Mouse (Mus musculus) left cerebral cortex, adult 8-10 months (tissue): ENCODE data around the gene Nt5dc2. TPM values are rescaled to one million over a fixed set of nuclear protein-coding genes. Genes with fewer than 3 reads are reported as not detected.

Source experiments
- DNase-seq, 2 experiments: peaks; one replicate each; pipeline ENCODE4 v3.0.0; 2022; ENCODE audit warnings: low spot score in 2 of 2
- total RNA-seq, 4 experiments: library from RNA; stranded (reverse); gene quantifications; 2 replicates each; pipeline ENCODE4 v1.2.4; 2022

The Nt5dc2 gene
- total RNA-seq, result 1 to 10 TPM; 3.0 to 4.1 (median 3.8) TPM

GRCm38 (mm10) chr14:31130236-31131220 lies at the start of gene Nt5dc2:
Gene Nt5dc2, plus strand, starts transcription at chr14:31131053.
- peak in 1 of 2 experiments; percentile 60 for DNase-seq

GRCm38 (mm10) chr14:31081147-31081546 lies 49.7 kb upstream of the Nt5dc2 start:
- no peak for DNase-seq

GRCm38 (mm10) chr14:31087433-31087832 lies 43.4 kb upstream of the Nt5dc2 start:
- no peak for DNase-seq

GRCm38 (mm10) chr14:31088515-31088914 lies 42.3 kb upstream of the Nt5dc2 start:
- no peak for DNase-seq

- no peak for DNase-seq
These were observed 40.9 kb upstream of the Nt5dc2 start for GRCm38 (mm10) chr14:31089918-31090317.

GRCm38 (mm10) chr14:31105156-31105555 lies 25.7 kb upstream of the Nt5dc2 start:
- no peak for DNase-seq

GRCm38 (mm10) chr14:31110613-31111012 lies 20.2 kb upstream of the Nt5dc2 start:
- no peak for DNase-seq

- DNase-seq, result no peak
These were observed 18.7 kb upstream of the Nt5dc2 start for GRCm38 (mm10) chr14:31112187-31112586.

GRCm38 (mm10) chr14:31114011-31114410 lies 16.8 kb upstream of the Nt5dc2 start:
- no peak for DNase-seq

GRCm38 (mm10) chr14:31115522-31115921 lies 15.3 kb upstream of the Nt5dc2 start:
- no peak for DNase-seq

GRCm38 (mm10) chr14:31125106-31126075 lies 5.5 kb upstream of the Nt5dc2 start:
- DNase-seq, result no peak

- no peak for DNase-seq
These were observed 4.0 kb upstream of the Nt5dc2 start for GRCm38 (mm10) chr14:31126826-31127225.

- DNase-seq, result no peak
These were observed 2.6 kb upstream of the Nt5dc2 start for GRCm38 (mm10) chr14:31128101-31128825.

- peak; percentile 80 to 98 for DNase-seq
These were observed 2.0 kb upstream of the Nt5dc2 start, which contains the start of gene Smim4 for GRCm38 (mm10) chr14:31128826-31129219. Gene Smim4, minus strand, starts transcription at chr14:31128956.

GRCm38 (mm10) chr14:31129326-31130235 lies 1.3 kb upstream of the Nt5dc2 start:
- DNase-seq, result no peak

- no peak for DNase-seq
These were observed 494 bp downstream of the Nt5dc2 start for GRCm38 (mm10) chr14:31131272-31131821.

GRCm38 (mm10) chr14:31132031-31132430 lies 1.2 kb downstream of the Nt5dc2 start:
- no peak for DNase-seq

- DNase-seq, result no peak
These were observed 1.7 kb downstream of the Nt5dc2 start for GRCm38 (mm10) chr14:31132491-31132975.

GRCm38 (mm10) chr14:31133023-31133665 lies 2.3 kb downstream of the Nt5dc2 start:
- DNase-seq, result no peak
